Comparison of ENCODE assay signal across 15 mouse cellular contexts in the genomic region with DNA sequence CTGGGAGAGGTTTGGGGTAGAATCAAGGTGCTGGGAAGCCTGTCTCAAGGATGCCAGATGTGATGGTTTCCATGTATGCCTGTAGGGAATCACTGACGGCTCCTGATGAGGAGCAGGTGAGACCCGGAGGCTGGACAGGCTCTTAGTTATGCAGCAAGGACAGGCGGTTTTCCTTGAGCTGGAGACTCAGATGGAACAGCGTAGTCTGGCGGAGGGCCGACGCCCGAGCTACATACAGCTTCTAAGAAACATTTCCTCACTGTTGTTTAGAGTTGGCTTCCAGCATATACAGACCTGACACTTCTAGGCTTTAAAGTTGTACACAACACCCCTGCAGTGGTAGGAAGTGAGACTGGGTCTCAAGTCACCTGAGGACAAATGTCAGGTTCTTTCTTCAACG.
DNase-seq lines count a peak whose midpoint lies in the region; ATAC-seq and TF ChIP-seq lines count a peak whose summit lies in the region.
"Had no signal": no experiment of that assay in that cellular context is flagged by ENCODE, and none has a peak within 500 bp of the region (broad histone marks: within the 10 kb centered on the region; RNA-seq: fewer than 3 reads in every experiment).

No protein-coding gene starts in this region.

- DNase-seq in cerebellum, adult 2 months, result no peak
- peak; percentile 32 for DNase-seq in midbrain, embryonic 14.5 days
- no peak for DNase-seq in midbrain, embryonic 11.5 days (ENCODE audit: low spot score, missing footprints)
- no peak for DNase-seq in embryo, embryonic 11 days
- DNase-seq: kidney, postnatal 10 days had no signal

- peaks cover 62% of the 10 kb centered on the region for H3K4me1 ChIP-seq in cerebellum, adult 2 months (ENCODE audit: control insufficient read depth, insufficient read depth, low read length)
- H3K4me1 ChIP-seq in hindbrain, embryonic 13.5 days (replicated peaks), result peaks cover 25% of the 10 kb centered on the region
- H3K4me1 ChIP-seq in hindbrain, embryonic 12.5 days, result 0 out of 2 replicates have a peak, but pooled peaks cover 8% of the 10 kb centered on the region
- no peaks in the 10 kb centered on the region for H3K4me1 ChIP-seq in midbrain, embryonic 14.5 days (ENCODE audit: control insufficient read depth, insufficient read depth, low read length)
- H3K4me1 ChIP-seq in midbrain, embryonic 11.5 days (ENCODE audit: control insufficient read depth, insufficient read depth, low read length), result no peaks in the 10 kb centered on the region
- 0 out of 2 replicates have a peak, but pooled peaks cover 2% of the 10 kb centered on the region for H3K4me1 ChIP-seq in stomach, embryonic 16.5 days (ENCODE audit: control insufficient read depth, insufficient read depth, low read length)

- no peak for ATAC-seq in cerebellum, adult (ENCODE audit: insufficient number of reproducible peaks, low FRiP score, low TSS enrichment)
- no peak for ATAC-seq in hindbrain, embryonic 13.5 days (ENCODE audit: low FRiP score)
- no peak for ATAC-seq in hindbrain, embryonic 12.5 days (ENCODE audit: low FRiP score)
- no peak for ATAC-seq in midbrain, embryonic 14.5 days (ENCODE audit: low FRiP score, low TSS enrichment)
- ATAC-seq in midbrain, embryonic 11.5 days (ENCODE audit: low FRiP score), result no peak
- ATAC-seq in stomach, embryonic 16.5 days (ENCODE audit: insufficient read depth, low FRiP score), result peak; percentile 49; the same call in 1 of the 2 replicates
- ATAC-seq: activated CD4-positive, CD25-positive, alpha-beta regulatory T cell, adult 4 months; intestine, embryonic 16.5 days; lung, postnatal 0 days had no signal

- TF ChIP-seq CTCF in cerebellum, adult 2 months (IDR thresholded peaks at IDR 0.05; ENCODE audit: borderline replicate concordance, insufficient read depth, low read depth, low read length), result no peak

- no peaks in the 10 kb centered on the region for H3K9me3 ChIP-seq in hindbrain, embryonic 13.5 days
- no peaks in the 10 kb centered on the region for H3K9me3 ChIP-seq in hindbrain, embryonic 12.5 days (replicated peaks)
- H3K9me3 ChIP-seq in midbrain, embryonic 14.5 days (ENCODE audit: control insufficient read depth, low read length), result 0 out of 2 replicates have a peak, but pooled peaks cover 3% of the 10 kb centered on the region
- no peaks in the 10 kb centered on the region for H3K9me3 ChIP-seq in midbrain, embryonic 11.5 days (ENCODE audit: control insufficient read depth, low read length)
- peaks cover 4% of the 10 kb centered on the region; the same call in 1 of the 2 replicates for H3K9me3 ChIP-seq in stomach, embryonic 16.5 days (replicated peaks; ENCODE audit: control insufficient read depth, low read length)
- H3K9me3 ChIP-seq: heart, embryonic 15.5 days had no signal

- WGBS in cerebellum, adult 2 months, result 19% methylated on average over 9 of the region's 9 CpGs
- 87% methylated on average over 9 of the region's 9 CpGs for WGBS in hindbrain, embryonic 13.5 days
- WGBS in hindbrain, embryonic 12.5 days, result 85% methylated on average over 9 of the region's 9 CpGs
- 85% methylated on average over 9 of the region's 9 CpGs for WGBS in midbrain, embryonic 14.5 days
- 93% methylated on average over 9 of the region's 9 CpGs for WGBS in midbrain, embryonic 11.5 days
- 66% methylated on average over 9 of the region's 9 CpGs for WGBS in stomach, embryonic 16.5 days

- H3K27ac ChIP-seq in cerebellum, adult 2 months (ENCODE audit: insufficient read depth, low read length), result peak overlapping the region; percentile 68
- H3K27ac ChIP-seq in hindbrain, embryonic 13.5 days, result peak overlapping the region; percentile 19; the same call in 1 of the 2 replicates
- H3K27ac ChIP-seq in hindbrain, embryonic 12.5 days, result no peak overlapping the region
- H3K27ac ChIP-seq in midbrain, embryonic 14.5 days (replicated peaks; ENCODE audit: low read depth, low read length), result no peak overlapping the region
- H3K27ac ChIP-seq in midbrain, embryonic 11.5 days (ENCODE audit: low read depth, low read length), result no peak overlapping the region
- no peak overlapping the region; the same call in 1 of the 2 replicates for H3K27ac ChIP-seq in stomach, embryonic 16.5 days (ENCODE audit: low read length)
- H3K27ac ChIP-seq: heart, embryonic 15.5 days; liver, embryonic 14.5 days had no signal

- no peaks in the 10 kb centered on the region for H3K27me3 ChIP-seq in cerebellum, adult 2 months (ENCODE audit: control insufficient read depth, insufficient read depth, low read length)
- no peaks in the 10 kb centered on the region for H3K27me3 ChIP-seq in hindbrain, embryonic 13.5 days
- no peaks in the 10 kb centered on the region for H3K27me3 ChIP-seq in hindbrain, embryonic 12.5 days
- H3K27me3 ChIP-seq in midbrain, embryonic 14.5 days (ENCODE audit: control insufficient read depth, insufficient read depth, low read length), result no peaks in the 10 kb centered on the region
- no peaks in the 10 kb centered on the region for H3K27me3 ChIP-seq in midbrain, embryonic 11.5 days (ENCODE audit: control insufficient read depth, insufficient read depth, low read length)
- H3K27me3 ChIP-seq in stomach, embryonic 16.5 days (ENCODE audit: control insufficient read depth, insufficient read depth, low read length), result no peaks in the 10 kb centered on the region
- H3K27me3 ChIP-seq: heart, embryonic 15.5 days had no signal

- no peaks in the 10 kb centered on the region for H3K36me3 ChIP-seq in hindbrain, embryonic 13.5 days
- H3K36me3 ChIP-seq in hindbrain, embryonic 12.5 days, result no peaks in the 10 kb centered on the region
- no peaks in the 10 kb centered on the region for H3K36me3 ChIP-seq in midbrain, embryonic 14.5 days (ENCODE audit: control insufficient read depth, insufficient read depth, low read length)
- H3K36me3 ChIP-seq in midbrain, embryonic 11.5 days (ENCODE audit: control insufficient read depth, insufficient read depth, low read length), result no peaks in the 10 kb centered on the region
- H3K36me3 ChIP-seq in stomach, embryonic 16.5 days (ENCODE audit: control insufficient read depth, insufficient read depth, low read length), result no peaks in the 10 kb centered on the region
- H3K36me3 ChIP-seq: heart, embryonic 15.5 days had no signal

- TF ChIP-seq POLR2A in cerebellum, adult 2 months (IDR thresholded peaks at IDR 0.05; ENCODE audit: borderline replicate concordance, insufficient read depth, low read length), result no peak

- no peak overlapping the region for H3K4me3 ChIP-seq in cerebellum, adult 2 months (replicated peaks; ENCODE audit: insufficient read depth, low read depth, low read length)
- no peak overlapping the region for H3K4me3 ChIP-seq in hindbrain, embryonic 13.5 days
- no peak overlapping the region for H3K4me3 ChIP-seq in hindbrain, embryonic 12.5 days
- H3K4me3 ChIP-seq in midbrain, embryonic 14.5 days (replicated peaks; ENCODE audit: low read depth, low read length), result no peak overlapping the region
- no peak overlapping the region for H3K4me3 ChIP-seq in midbrain, embryonic 11.5 days (ENCODE audit: low read depth, low read length)
- no peak overlapping the region for H3K4me3 ChIP-seq in stomach, embryonic 16.5 days (replicated peaks; ENCODE audit: low read length)
- H3K4me3 ChIP-seq: heart, embryonic 15.5 days; myocyte had no signal

- H3K9ac ChIP-seq in hindbrain, embryonic 13.5 days, result no peak overlapping the region
- no peak overlapping the region for H3K9ac ChIP-seq in hindbrain, embryonic 12.5 days
- no peak overlapping the region for H3K9ac ChIP-seq in midbrain, embryonic 14.5 days (replicated peaks; ENCODE audit: low read length)
- no peak overlapping the region for H3K9ac ChIP-seq in midbrain, embryonic 11.5 days (ENCODE audit: low read length)
- H3K9ac ChIP-seq in stomach, embryonic 16.5 days (ENCODE audit: low read length), result no peak overlapping the region
- H3K9ac ChIP-seq: heart, embryonic 15.5 days; liver, embryonic 14.5 days had no signal

- no peak overlapping the region for H3K4me2 ChIP-seq in hindbrain, embryonic 13.5 days
- no peak overlapping the region for H3K4me2 ChIP-seq in hindbrain, embryonic 12.5 days (replicated peaks)
- H3K4me2 ChIP-seq in midbrain, embryonic 14.5 days (ENCODE audit: low read length), result no peak overlapping the region
- H3K4me2 ChIP-seq in midbrain, embryonic 11.5 days, result no peak overlapping the region
- no peak overlapping the region for H3K4me2 ChIP-seq in stomach, embryonic 16.5 days (ENCODE audit: low read depth, low read length)
- H3K4me2 ChIP-seq: heart, embryonic 15.5 days had no signal

Comparison
In these comparisons a context has a peak if more than half of its experiments do, and no peak if none do; other contexts are left out.
1. H3K27ac ChIP-seq: peak in cerebellum, adult 2 months (single experiment) and hindbrain, embryonic 13.5 days (single experiment); none in hindbrain, embryonic 12.5 days (single experiment), midbrain, embryonic 14.5 days (single experiment), midbrain, embryonic 11.5 days (single experiment) and stomach, embryonic 16.5 days (single experiment).